Mouse (Mus musculus) layer of hippocampus, postnatal 25 days (tissue): ENCODE data around the gene Rprml. TPM values are rescaled to one million over a fixed set of nuclear protein-coding genes. Genes with fewer than 3 reads are reported as not detected.

Experiments used
- total RNA-seq, 2 experiments: library from RNA; stranded (reverse); gene quantifications; 2 replicates each; pipeline ENCODE4 v1.2.3; 2021

The Rprml gene
- total RNA-seq, 2 experiments from 2014 or later: 117 to 122 TPM

Other genes starting within 250 kb of the Rprml start
- gene Plekhm1, start 236.9 kb upstream of the Rprml start, total RNA-seq: 10 to 100 TPM; 16.4 to 17.6 TPM
- gene Lrrc37a, start 145.0 kb upstream of the Rprml start, total RNA-seq: not detected
- not detected for gene Gm884, start 28.4 kb upstream of the Rprml start, total RNA-seq
- gene Lyzl6, start 10.7 kb upstream of the Rprml start, total RNA-seq: not detected
- 10 to 100 TPM; 68.3 to 71.6 TPM for gene Gosr2, start 48.3 kb downstream of the Rprml start, total RNA-seq
- gene Wnt9b, start 100.3 kb downstream of the Rprml start, total RNA-seq: under 1 TPM; 0.42 to 0.62 TPM
- gene Wnt3, start 124.6 kb downstream of the Rprml start, total RNA-seq: 1 to 10 TPM; 2.1 to 2.2 TPM